Mouse (Mus musculus) testis, adult 2 months (tissue): Measurements from ENCODE around the gene Olfr1358.

Experiments
- CTCF ChIP-seq: fragments of 200-500 bp; IDR thresholded peaks from 2 replicates; pipeline ENCODE4 v1.5.1; 2012; ENCODE audit warnings: low read depth, mild to moderate bottlenecking, inconsistent platforms, low read length, moderate library complexity; ENCODE audit not compliant: control insufficient read depth, insufficient read depth, insufficient replicate concordance
- POLR2A ChIP-seq: fragments of 200-500 bp; IDR thresholded peaks from 2 replicates; pipeline ENCODE4 v1.6.1; 2012; ENCODE audit warnings: low read depth, mild to moderate bottlenecking, inconsistent platforms, low read length, moderate library complexity; ENCODE audit not compliant: control insufficient read depth

DNA sequence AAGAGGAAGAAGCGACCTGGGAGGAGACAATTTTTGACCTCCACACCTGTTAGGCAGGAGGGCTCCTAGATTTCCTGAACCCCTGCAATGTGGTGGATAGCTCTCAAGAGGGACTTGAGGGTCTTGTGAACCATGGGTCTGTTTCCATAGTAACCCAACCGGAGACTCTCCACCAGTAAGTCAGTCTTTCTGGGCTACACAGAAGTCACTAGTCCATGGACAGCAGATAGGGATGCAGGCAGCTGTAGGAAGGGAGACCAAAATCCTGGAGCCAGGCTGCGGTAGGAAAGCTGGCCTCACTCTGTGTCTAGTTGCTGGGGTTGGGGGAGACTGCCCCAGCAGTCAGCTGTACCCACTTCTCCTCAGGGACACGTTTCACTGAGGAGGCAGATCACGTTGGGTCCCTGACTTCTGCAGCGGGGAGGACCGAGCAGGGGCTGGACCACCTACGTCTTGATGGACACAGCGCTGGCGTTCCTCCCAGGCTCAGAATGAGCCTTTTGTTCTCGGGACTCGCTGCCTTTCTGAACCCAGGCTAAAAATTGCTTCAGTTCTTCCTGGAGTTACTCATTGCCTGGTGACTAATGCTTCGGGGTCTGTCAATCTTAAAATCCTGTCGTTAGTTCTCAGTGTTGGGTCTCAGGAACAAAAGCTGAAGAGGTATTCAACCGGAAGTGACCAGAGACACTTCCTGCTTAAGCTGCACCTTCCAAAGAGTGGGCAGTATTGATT is 46.5 kb upstream of the Olfr1358 start:
- TF ChIP-seq CTCF (no peak), POLR2A (no peak)
